Mouse (Mus musculus): Measurements from ENCODE around the gene Tmem140.

- TF ChIP-seq CTCF (IDR thresholded peaks at IDR 0.05; ENCODE audit: low read depth) (no peak), EP300 (IDR thresholded peaks at IDR 0.05; ENCODE audit: low read depth) (no peak)
These were observed 26.2 kb downstream of the Tmem140 start for GRCm38 (mm10) chr6:34889185-34889584.
